Mouse (Mus musculus) midbrain, embryonic 15.5 days (tissue): ENCODE data around the gene Ndufaf3. TPM values are rescaled to one million over a fixed set of nuclear protein-coding genes. Genes with fewer than 3 reads are reported as not detected.
"Not testable (repeated sequence)": the region's sequence is repeated elsewhere in the genome, so short reads cannot be mapped to it uniquely, and the experiment has no call there.

Experiments
- ATAC-seq: fragments of 200-750 bp; cut with Nextera tagmentation; replicated peaks from 2 replicates; pipeline ENCODE4 v1.8.0; 2017; ENCODE audit warnings: moderate TSS enrichment
- H3K27ac ChIP-seq: fragments of 300-500 bp; sonication (generic); 2 replicates; pipeline ENCODE4 v1.5.1; 2015; ENCODE audit warnings: mild to moderate bottlenecking, inconsistent platforms
- H3K27me3 ChIP-seq: fragments of 300-500 bp; sonication (generic); replicated peaks from 2 replicates; pipeline ENCODE4 v1.6.1; 2015; ENCODE audit warnings: inconsistent platforms
- H3K36me3 ChIP-seq: fragments of 300-500 bp; sonication (generic); replicated peaks from 2 replicates; pipeline ENCODE4 v1.6.1; 2015; ENCODE audit warnings: inconsistent platforms
- H3K4me1 ChIP-seq: fragments of 300-500 bp; sonication (generic); 2 replicates; pipeline ENCODE4 v1.6.1; 2015; ENCODE audit warnings: inconsistent platforms
- H3K4me2 ChIP-seq: fragments of 300-500 bp; sonication (generic); 2 replicates; pipeline ENCODE4 v1.6.1; 2015; ENCODE audit warnings: inconsistent platforms, mild to moderate bottlenecking, moderate library complexity
- H3K4me3 ChIP-seq: fragments of 300-500 bp; sonication (generic); 2 replicates; pipeline ENCODE4 v1.5.1; 2015; ENCODE audit warnings: mild to moderate bottlenecking, inconsistent platforms
- H3K9ac ChIP-seq: fragments of 300-500 bp; sonication (generic); 2 replicates; pipeline ENCODE4 v1.6.1; 2015; ENCODE audit warnings: mild to moderate bottlenecking, inconsistent platforms
- H3K9me3 ChIP-seq: fragments of 300-500 bp; sonication (generic); 2 replicates; pipeline ENCODE4 v1.6.1; 2016; ENCODE audit warnings: inconsistent platforms
- WGBS: fragments of 180-500 bp; shearing (Covaris S2); methylation state at CpG from one replicate; pipeline ENCODE4 v1.1.7; 2015; ENCODE audit warnings: mixed read lengths; 5-methylcytosine and 5-hydroxymethylcytosine counted together
- polyA plus RNA-seq: library from polyadenylated mRNA; unstranded; fragments of >200 nt; fragmentation: Nextera tagmentation; extraction: Ambion mirVana; gene quantifications from 2 replicates; pipeline ENCODE4 v1.2.1, GENCODE M21; 2015

Gene Ndufaf3
- polyA plus RNA-seq = 75.2 and 76.8 TPM in 2 replicates

GRCm38 (mm10) chr9:108566815-108567776 lies at the start of gene Ndufaf3:
Gene Ndufaf3, minus strand, starts transcription at chr9:108567434.
- peaks cover 45% of the 10 kb centered on the region for H3K36me3 ChIP-seq

GRCm38 (mm10) chr9:108611488-108611887 lies 44.3 kb upstream of the Ndufaf3 start:
- WGBS = 95% methylated on average over 10 of the region's 10 CpGs

More at GRCm38 (mm10) chr9:108566815-108567776, at the start of gene Ndufaf3:
- Histone ChIP-seq H3K4me3 (peak within 1 kb of the TSS; percentile 67), H3K9ac (peak within 1 kb of the TSS; percentile 76), H3K4me2 (peak within 1 kb of the TSS; percentile 94), H3K27me3 (no peaks in the 10 kb centered on the region), H3K27ac (peak within 1 kb of the TSS; percentile 96), H3K9me3 (no peaks in the 10 kb centered on the region), H3K4me1 (peaks cover 52% of the 10 kb centered on the region)
- WGBS = under 1% methylated on average over 73 of the region's 73 CpGs
- peak; percentile 90 for ATAC-seq

GRCm38 (mm10) chr9:108608889-108609288 lies 41.7 kb upstream of the Ndufaf3 start:
- no peak overlapping the region for H3K9ac ChIP-seq
- no peak overlapping the region for H3K4me2 ChIP-seq
- H3K27ac ChIP-seq = no peak overlapping the region
- H3K9me3 ChIP-seq = no peaks in the 10 kb centered on the region
- H3K27me3 ChIP-seq = no peaks in the 10 kb centered on the region
- H3K4me3 ChIP-seq = no peak overlapping the region
- H3K4me1 ChIP-seq = no peaks in the 10 kb centered on the region
- WGBS = 95% methylated on average over 4 of the region's 4 CpGs
- peaks cover 63% of the 10 kb centered on the region for H3K36me3 ChIP-seq
- no peak for ATAC-seq

More at GRCm38 (mm10) chr9:108611488-108611887, 44.3 kb upstream of the Ndufaf3 start:
- no peak for ATAC-seq
- no peak overlapping the region for H3K27ac ChIP-seq
- no peaks in the 10 kb centered on the region for H3K9me3 ChIP-seq
- no peak overlapping the region for H3K4me3 ChIP-seq
- peaks cover 55% of the 10 kb centered on the region for H3K36me3 ChIP-seq
- no peaks in the 10 kb centered on the region for H3K4me1 ChIP-seq
- no peak overlapping the region for H3K9ac ChIP-seq
- H3K27me3 ChIP-seq = no peaks in the 10 kb centered on the region
- H3K4me2 ChIP-seq = no peak overlapping the region

GRCm38 (mm10) chr9:108607929-108608328 lies 40.7 kb upstream of the Ndufaf3 start:
- H3K4me3 ChIP-seq, H3K27ac ChIP-seq, H3K27me3 ChIP-seq, H3K4me2 ChIP-seq, H3K9me3 ChIP-seq, ATAC-seq, H3K9ac ChIP-seq, H3K4me1 ChIP-seq: not testable (repeated sequence)
- peaks cover 63% of the 10 kb centered on the region for H3K36me3 ChIP-seq
- 93% methylated on average over 5 of the region's 5 CpGs for WGBS

GRCm38 (mm10) chr9:108601986-108602385 lies 34.8 kb upstream of the Ndufaf3 start:
- 89% methylated on average over 4 of the region's 4 CpGs for WGBS
- ATAC-seq = no peak
- H3K27ac ChIP-seq = no peak overlapping the region
- H3K4me3 ChIP-seq = no peak overlapping the region
- no peak overlapping the region for H3K4me2 ChIP-seq
- H3K9me3 ChIP-seq = no peaks in the 10 kb centered on the region
- H3K36me3 ChIP-seq = peaks cover 32% of the 10 kb centered on the region
- no peak overlapping the region for H3K9ac ChIP-seq
- peaks cover 4% of the 10 kb centered on the region for H3K4me1 ChIP-seq
- no peaks in the 10 kb centered on the region for H3K27me3 ChIP-seq

GRCm38 (mm10) chr9:108600011-108600410 lies 32.8 kb upstream of the Ndufaf3 start:
- no peaks in the 10 kb centered on the region for H3K27me3 ChIP-seq
- peaks cover 11% of the 10 kb centered on the region for H3K4me1 ChIP-seq
- WGBS = 63% methylated on average over 2 of the region's 2 CpGs
- no peak overlapping the region for H3K4me2 ChIP-seq
- H3K9me3 ChIP-seq = no peaks in the 10 kb centered on the region
- H3K27ac ChIP-seq = no peak overlapping the region
- peaks cover 23% of the 10 kb centered on the region for H3K36me3 ChIP-seq
- no peak for ATAC-seq
- H3K9ac ChIP-seq = no peak overlapping the region
- H3K4me3 ChIP-seq = no peak overlapping the region

GRCm38 (mm10) chr9:108599021-108599566 lies 31.9 kb upstream of the Ndufaf3 start:
- H3K4me2 ChIP-seq = no peak overlapping the region
- H3K27ac ChIP-seq = no peak overlapping the region
- no peak overlapping the region for H3K4me3 ChIP-seq
- H3K9ac ChIP-seq = no peak overlapping the region
- no peaks in the 10 kb centered on the region for H3K27me3 ChIP-seq
- H3K36me3 ChIP-seq = peaks cover 19% of the 10 kb centered on the region
- 78% methylated on average over 4 of the region's 4 CpGs for WGBS
- H3K4me1 ChIP-seq = peaks cover 11% of the 10 kb centered on the region
- H3K9me3 ChIP-seq = no peaks in the 10 kb centered on the region
- no peak for ATAC-seq

GRCm38 (mm10) chr9:108596998-108597764 lies 29.9 kb upstream of the Ndufaf3 start, which contains the start of gene P4htm:
Gene P4htm, minus strand, starts transcription at chr9:108597667.
- H3K9me3 ChIP-seq = no peaks in the 10 kb centered on the region
- peaks cover 11% of the 10 kb centered on the region for H3K4me1 ChIP-seq
- peak within 1 kb of the TSS; percentile 87 for H3K27ac ChIP-seq
- no peaks in the 10 kb centered on the region for H3K27me3 ChIP-seq
- H3K9ac ChIP-seq = peak within 1 kb of the TSS; percentile 86
- ATAC-seq = peak; percentile 88
- H3K36me3 ChIP-seq = 0 out of 2 replicates have a peak, but pooled peaks cover 2% of the 10 kb centered on the region
- peak within 1 kb of the TSS; percentile 88 for H3K4me2 ChIP-seq
- 1% methylated on average over 69 of the region's 69 CpGs for WGBS
- peak within 1 kb of the TSS; percentile 88 for H3K4me3 ChIP-seq

GRCm38 (mm10) chr9:108594354-108594753 lies 27.1 kb upstream of the Ndufaf3 start:
- ATAC-seq = no peak
- Histone ChIP-seq H3K27ac (no peak overlapping the region), H3K9ac (no peak overlapping the region), H3K4me3 (no peak overlapping the region), H3K4me2 (no peak overlapping the region), H3K9me3 (no peaks in the 10 kb centered on the region), H3K36me3 (no peaks in the 10 kb centered on the region), H3K4me1 (peaks cover 17% of the 10 kb centered on the region), H3K27me3 (no peaks in the 10 kb centered on the region)
- 91% methylated on average over 3 of the region's 3 CpGs for WGBS

- Histone ChIP-seq H3K4me3 (no peak overlapping the region), H3K27ac (no peak overlapping the region), H3K9me3 (no peaks in the 10 kb centered on the region), H3K36me3 (no peaks in the 10 kb centered on the region), H3K4me1 (peaks cover 40% of the 10 kb centered on the region), H3K9ac (no peak overlapping the region), H3K27me3 (no peaks in the 10 kb centered on the region), H3K4me2 (no peak overlapping the region)
- 80% methylated on average over 4 of the region's 4 CpGs for WGBS
- no peak for ATAC-seq
Observed at GRCm38 (mm10) chr9:108591462-108591861, 24.2 kb upstream of the Ndufaf3 start.

GRCm38 (mm10) chr9:108589229-108589628 lies 22.0 kb upstream of the Ndufaf3 start:
- 70% methylated on average over 5 of the region's 5 CpGs for WGBS
- no peak overlapping the region for H3K9ac ChIP-seq
- no peak overlapping the region for H3K4me3 ChIP-seq
- H3K27me3 ChIP-seq = no peaks in the 10 kb centered on the region
- H3K4me1 ChIP-seq = peaks cover 40% of the 10 kb centered on the region
- no peak for ATAC-seq
- peak overlapping the region; percentile 54 for H3K4me2 ChIP-seq
- no peaks in the 10 kb centered on the region for H3K36me3 ChIP-seq
- H3K27ac ChIP-seq = peak overlapping the region; percentile 98
- H3K9me3 ChIP-seq = no peaks in the 10 kb centered on the region
